Mouse (Mus musculus) small intestine, adult 2 months (tissue): ENCODE measurements around the gene Btbd18.

Experiments
- CTCF ChIP-seq: fragments of 200-500 bp; IDR thresholded peaks from 2 replicates; pipeline ENCODE4 v1.5.1; 2012; ENCODE audit warnings: low read depth, mild to moderate bottlenecking, control low read depth, inconsistent platforms, low read length, moderate library complexity, mixed read lengths; ENCODE audit not compliant: insufficient replicate concordance, insufficient read length; ENCODE audit errors: extremely low read depth
- POLR2A ChIP-seq: fragments of 200-500 bp; IDR thresholded peaks from 2 replicates; pipeline ENCODE4 v1.6.1; 2012; ENCODE audit warnings: low read depth, mild to moderate bottlenecking, control low read depth, inconsistent platforms, low read length, moderate library complexity

GRCm38 (mm10) chr2:84634934-84635482 lies 23.9 kb upstream of the Btbd18 start:
- TF ChIP-seq CTCF = no peak
- TF ChIP-seq POLR2A = no peak
